Mouse (Mus musculus) hindbrain, embryonic 10.5 days (tissue): ENCODE results near the gene Gm17455. TPM values are rescaled to one million over a fixed set of nuclear protein-coding genes. Genes with fewer than 3 reads are reported as not detected.

Source experiments
- DNase-seq: peaks from one replicate; pipeline ENCODE4 v3.0.0-alpha.2; 2017; ENCODE audit warnings: low spot score
- H3K27ac ChIP-seq: fragments of 300-500 bp; sonication (generic); 2 replicates; pipeline ENCODE4 v1.5.1; 2016; ENCODE audit warnings: mild to moderate bottlenecking, moderate library complexity
- H3K27me3 ChIP-seq: fragments of 300-500 bp; sonication (generic); 2 replicates; pipeline ENCODE4 v1.6.1; 2016; ENCODE audit warnings: mild to moderate bottlenecking; ENCODE audit not compliant: poor library complexity, insufficient read depth, severe bottlenecking
- H3K36me3 ChIP-seq: fragments of 300-500 bp; sonication (generic); 2 replicates; pipeline ENCODE4 v1.6.1; 2016; ENCODE audit warnings: mild to moderate bottlenecking, moderate library complexity
- H3K4me1 ChIP-seq: fragments of 300-500 bp; sonication (generic); replicated peaks from 2 replicates; pipeline ENCODE4 v1.6.1; 2016; ENCODE audit warnings: mild to moderate bottlenecking
- H3K4me3 ChIP-seq: fragments of 300-500 bp; sonication (generic); 2 replicates; pipeline ENCODE4 v1.5.1; 2016; ENCODE audit warnings: mild to moderate bottlenecking, moderate library complexity
- H3K9me3 ChIP-seq: fragments of 300-500 bp; sonication (generic); 2 replicates; pipeline ENCODE4 v1.6.1; 2016; ENCODE audit warnings: mild to moderate bottlenecking, moderate library complexity
- WGBS: fragments of 180-500 bp; shearing (Covaris S2); methylation state at CpG from one replicate; pipeline ENCODE4 v1.1.7; 2016; 5-methylcytosine and 5-hydroxymethylcytosine counted together
- polyA plus RNA-seq: library from polyadenylated mRNA; unstranded; fragments of >200 nt; fragmentation: Nextera tagmentation; extraction: Ambion mirVana; gene quantifications from 2 replicates; pipeline ENCODE4 v1.2.1, GENCODE M21; 2016

The Gm17455 gene
- polyA plus RNA-seq, 1 experiment from 2014 or later: 10.1 TPM

DNA sequence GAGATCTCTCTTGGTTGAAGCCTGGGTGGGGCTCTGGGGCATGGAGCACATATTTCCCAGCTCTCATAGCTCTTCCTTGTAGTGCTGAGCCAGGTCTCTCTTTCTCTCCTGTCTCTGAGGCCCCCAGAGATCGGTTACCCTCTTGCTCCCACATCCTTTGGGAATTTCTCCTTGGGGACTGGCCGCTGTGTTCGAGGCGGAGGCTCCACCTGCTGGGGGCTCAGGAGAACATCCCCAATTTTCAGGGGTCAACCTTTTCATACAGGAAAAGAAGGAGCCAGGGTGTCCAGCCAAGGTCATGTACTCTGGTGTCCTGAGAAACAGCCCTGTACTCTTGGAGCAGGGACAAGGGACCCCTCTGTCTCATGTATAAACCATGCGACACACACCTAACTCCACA, 12.3 kb downstream of the Gm17455 start:
- peaks cover 9% of the 10 kb centered on the region for H3K4me1 ChIP-seq
- H3K4me3 ChIP-seq: no peak overlapping the region
- no peaks in the 10 kb centered on the region for H3K36me3 ChIP-seq
- no peak overlapping the region for H3K27ac ChIP-seq
- DNase-seq: no peak
- peaks cover 24% of the 10 kb centered on the region for H3K27me3 ChIP-seq
- WGBS: 32% methylated on average over 5 of the region's 5 CpGs
- no peaks in the 10 kb centered on the region for H3K9me3 ChIP-seq

DNA sequence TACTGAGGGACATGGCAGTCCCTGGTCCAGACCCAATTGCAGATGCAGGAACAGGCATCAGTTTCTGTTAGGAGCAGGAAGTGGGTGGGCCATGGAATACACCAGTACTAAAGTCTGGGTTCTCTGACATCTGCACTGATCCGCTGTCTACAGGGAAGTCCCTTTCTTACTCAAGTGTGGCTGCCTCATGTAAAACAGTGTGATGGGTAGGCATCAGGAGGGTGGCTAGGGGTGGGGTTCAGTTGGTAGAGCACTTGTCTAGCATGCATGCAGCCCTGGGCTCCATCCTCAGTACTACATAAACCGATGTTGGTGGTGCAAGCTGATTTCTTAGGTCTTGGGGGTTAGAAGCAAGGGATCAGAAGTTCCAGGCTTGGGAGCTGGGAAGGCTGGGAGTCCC, 14.2 kb downstream of the Gm17455 start:
- Histone ChIP-seq H3K27ac (no peak overlapping the region), H3K9me3 (no peaks in the 10 kb centered on the region), H3K36me3 (no peaks in the 10 kb centered on the region), H3K4me1 (peaks cover 9% of the 10 kb centered on the region), H3K27me3 (peaks cover 22% of the 10 kb centered on the region), H3K4me3 (no peak overlapping the region)
- 90% methylated on average over 2 of the region's 2 CpGs for WGBS
- DNase-seq: no peak

DNA sequence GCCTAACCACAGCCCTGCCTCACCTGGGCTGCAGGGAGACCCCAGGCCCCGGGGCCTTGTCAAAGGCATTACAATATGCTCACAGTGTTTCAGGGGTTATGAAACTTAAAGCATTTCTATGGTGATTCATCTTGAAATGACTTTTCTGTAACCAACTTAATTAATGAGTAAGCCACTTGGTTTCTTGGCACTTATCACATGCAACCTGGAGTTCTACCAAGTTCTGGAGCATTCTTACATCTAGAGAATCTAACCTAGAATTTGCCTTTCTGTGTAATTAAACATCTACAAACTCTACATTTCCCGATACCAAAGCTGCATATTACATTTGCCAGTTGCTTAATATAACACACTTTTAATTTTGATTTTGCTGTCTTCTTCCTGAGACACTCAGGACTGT, 17.5 kb downstream of the Gm17455 start:
- Histone ChIP-seq H3K4me3 (no peak overlapping the region), H3K27ac (no peak overlapping the region), H3K36me3 (no peaks in the 10 kb centered on the region), H3K4me1 (peaks cover 9% of the 10 kb centered on the region), H3K27me3 (0 out of 2 replicates have a peak, but pooled peaks cover 3% of the 10 kb centered on the region), H3K9me3 (no peaks in the 10 kb centered on the region)
- 90% methylated on average over 2 of the region's 2 CpGs for WGBS
- no peak for DNase-seq

DNA sequence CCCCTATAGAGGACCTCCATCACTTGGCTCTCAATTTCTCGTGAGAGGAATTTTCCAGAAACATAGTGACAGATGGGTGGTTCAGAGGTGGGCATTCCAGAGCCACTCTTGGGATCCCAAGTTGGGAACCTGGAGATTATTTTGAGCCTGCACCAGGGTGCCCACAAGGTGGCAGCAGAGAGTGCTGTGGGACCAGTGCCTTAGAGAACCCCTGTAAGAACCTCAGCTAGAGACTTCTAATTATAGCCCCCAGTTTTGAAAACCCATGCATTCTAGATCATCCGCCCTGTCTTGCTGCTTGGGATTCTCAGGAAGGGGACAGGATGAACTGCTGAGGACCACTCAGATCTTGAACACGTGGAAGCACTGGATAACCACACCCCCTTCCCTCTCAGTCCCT, 18.6 kb downstream of the Gm17455 start:
- 15% methylated on average over 3 of the region's 3 CpGs for WGBS
- H3K36me3 ChIP-seq: no peaks in the 10 kb centered on the region

GRCm38 (mm10) chr10:60419624-60420023, 20.1 kb downstream of the Gm17455 start:
- Histone ChIP-seq H3K36me3 (no peaks in the 10 kb centered on the region), H3K9me3 (no peaks in the 10 kb centered on the region), H3K27ac (no peak overlapping the region), H3K4me1 (peaks cover 9% of the 10 kb centered on the region), H3K27me3 (no peaks in the 10 kb centered on the region), H3K4me3 (no peak overlapping the region)
- WGBS: 36% methylated on average over 4 of the region's 4 CpGs
- DNase-seq: no peak

More for the DNA sequence above, 18.6 kb downstream of the Gm17455 start:
- no peaks in the 10 kb centered on the region for H3K9me3 ChIP-seq
- peak; percentile 71 for DNase-seq
- peaks cover 9% of the 10 kb centered on the region for H3K4me1 ChIP-seq
- no peak overlapping the region for H3K4me3 ChIP-seq
- H3K27ac ChIP-seq: no peak overlapping the region
- 0 out of 2 replicates have a peak, but pooled peaks cover 3% of the 10 kb centered on the region for H3K27me3 ChIP-seq

DNA sequence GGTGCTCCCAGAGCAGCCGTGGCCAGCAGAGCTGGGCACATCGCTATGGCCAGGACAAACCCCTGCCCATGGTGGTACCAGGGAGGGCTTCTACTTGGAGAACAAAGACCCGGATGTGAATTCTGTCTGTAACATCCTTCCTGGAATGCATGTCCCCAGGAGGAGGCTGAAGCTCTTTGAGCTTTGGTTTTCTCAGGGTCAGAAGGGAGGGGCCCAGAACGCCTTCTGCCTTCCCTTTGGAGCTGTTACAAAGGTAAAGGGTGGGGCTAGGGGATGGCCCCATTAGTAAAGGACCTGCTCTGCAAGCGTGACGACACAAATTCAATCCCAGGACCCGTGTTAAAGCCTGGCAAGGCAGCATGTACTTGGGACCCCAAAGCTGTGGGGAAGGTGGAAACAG, 23.2 kb downstream of the Gm17455 start:
- DNase-seq: no peak
- 62% methylated on average over 7 of the region's 7 CpGs for WGBS
- Histone ChIP-seq H3K9me3 (peaks cover 11% of the 10 kb centered on the region), H3K27me3 (no peaks in the 10 kb centered on the region), H3K4me3 (no peak overlapping the region), H3K27ac (no peak overlapping the region), H3K4me1 (no peaks in the 10 kb centered on the region; the same call in 1 of the 2 replicates), H3K36me3 (no peaks in the 10 kb centered on the region)

GRCm38 (mm10) chr10:60430001-60430400, 30.5 kb downstream of the Gm17455 start:
- Histone ChIP-seq H3K27me3 (peaks cover 11% of the 10 kb centered on the region), H3K27ac (no peak overlapping the region), H3K36me3 (no peaks in the 10 kb centered on the region), H3K4me3 (no peak overlapping the region), H3K4me1 (peaks cover 26% of the 10 kb centered on the region), H3K9me3 (peaks cover 10% of the 10 kb centered on the region)
- WGBS: 69% methylated on average over 10 of the region's 10 CpGs
- DNase-seq: no peak

- H3K27me3 ChIP-seq: peaks cover 11% of the 10 kb centered on the region
- WGBS: 33% methylated on average over 6 of the region's 6 CpGs
- H3K4me1 ChIP-seq: peaks cover 26% of the 10 kb centered on the region
- H3K36me3 ChIP-seq: no peaks in the 10 kb centered on the region
- no peak overlapping the region for H3K4me3 ChIP-seq
- H3K9me3 ChIP-seq: peaks cover 4% of the 10 kb centered on the region
- DNase-seq: no peak
- H3K27ac ChIP-seq: peak overlapping the region; percentile 12; the same call in 1 of the 2 replicates
Observed at GRCm38 (mm10) chr10:60430591-60430990, 31.1 kb downstream of the Gm17455 start.

DNA sequence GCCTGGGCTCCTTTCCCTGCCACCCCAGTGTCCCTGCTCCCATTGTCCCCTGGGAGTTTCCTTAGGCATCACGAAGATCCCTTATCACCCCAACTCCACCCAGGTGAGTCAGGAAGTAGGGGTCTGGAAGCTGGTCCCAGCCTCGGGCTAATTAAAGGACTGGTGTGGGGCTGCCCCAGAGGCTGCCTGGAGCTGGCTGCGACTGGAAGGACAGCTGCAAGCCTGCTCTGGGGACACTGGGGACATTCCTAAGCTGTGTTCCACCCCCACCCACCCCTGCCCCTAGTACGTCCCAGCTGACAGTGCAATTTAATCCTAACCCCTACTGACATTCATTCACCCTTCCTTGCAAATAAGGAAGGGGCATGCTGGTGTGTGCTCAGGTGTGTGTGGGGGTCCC, 33.2 kb downstream of the Gm17455 start:
- no peaks in the 10 kb centered on the region for H3K9me3 ChIP-seq
- DNase-seq: no peak
- no peaks in the 10 kb centered on the region for H3K36me3 ChIP-seq
- peaks cover 26% of the 10 kb centered on the region for H3K4me1 ChIP-seq
- no peak overlapping the region for H3K27ac ChIP-seq
- H3K27me3 ChIP-seq: peaks cover 11% of the 10 kb centered on the region
- H3K4me3 ChIP-seq: no peak overlapping the region
- WGBS: 31% methylated on average over 4 of the region's 4 CpGs

DNA sequence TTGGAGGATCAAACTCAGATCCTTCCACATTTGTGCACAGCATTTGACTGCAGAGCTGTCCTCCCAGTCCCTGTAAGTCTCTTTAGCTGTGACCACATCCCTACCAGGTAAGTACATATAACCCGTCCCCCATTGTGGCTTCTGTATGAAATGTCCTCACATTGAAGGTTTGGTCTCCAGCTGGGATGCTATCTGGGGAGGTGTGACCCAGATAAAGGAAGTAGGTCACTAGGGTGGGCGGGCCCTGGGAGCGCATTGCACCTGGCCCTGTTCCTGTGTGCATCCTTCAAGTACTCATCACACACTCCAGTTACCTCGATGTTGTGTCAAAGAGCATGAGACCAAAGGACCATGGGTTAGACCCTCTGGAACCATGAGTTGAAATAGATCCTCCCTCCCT, 42.8 kb downstream of the Gm17455 start:
- 87% methylated on average over 4 of the region's 4 CpGs for WGBS
- H3K4me1 ChIP-seq: peaks cover 4% of the 10 kb centered on the region; the same call in 1 of the 2 replicates
- no peak overlapping the region for H3K4me3 ChIP-seq
- H3K36me3 ChIP-seq: no peaks in the 10 kb centered on the region
- 0 out of 2 replicates have a peak, but pooled peaks cover 3% of the 10 kb centered on the region for H3K27me3 ChIP-seq
- no peak overlapping the region for H3K27ac ChIP-seq
- H3K9me3 ChIP-seq: 0 out of 2 replicates have a peak, but pooled peaks cover 6% of the 10 kb centered on the region
- DNase-seq: no peak

DNA sequence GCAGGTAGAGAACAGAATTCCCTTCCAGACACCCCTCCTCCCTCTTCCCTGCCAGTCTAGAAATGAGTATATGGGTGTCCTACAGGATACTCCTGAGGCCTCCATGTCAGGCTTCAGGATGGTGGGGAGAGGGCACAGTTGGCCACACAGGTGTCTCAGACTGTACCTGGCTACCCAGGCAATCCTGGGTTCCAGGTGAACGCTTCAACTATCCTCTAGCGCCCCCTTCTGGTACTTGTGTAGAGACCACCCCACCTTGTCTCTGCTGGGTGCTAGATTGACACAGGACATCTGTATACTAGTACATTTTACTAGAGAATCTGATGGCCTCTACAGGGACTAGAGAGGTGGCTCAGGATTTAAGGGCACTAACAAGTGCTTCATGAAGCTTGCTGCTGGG, 43.6 kb downstream of the Gm17455 start:
- no peak overlapping the region for H3K27ac ChIP-seq
- 0 out of 2 replicates have a peak, but pooled peaks cover 6% of the 10 kb centered on the region for H3K9me3 ChIP-seq
- H3K27me3 ChIP-seq: 0 out of 2 replicates have a peak, but pooled peaks cover 3% of the 10 kb centered on the region
- H3K36me3 ChIP-seq: no peaks in the 10 kb centered on the region
- 1% methylated on average over 2 of the region's 2 CpGs for WGBS
- no peak for DNase-seq
- H3K4me3 ChIP-seq: no peak overlapping the region
- H3K4me1 ChIP-seq: peaks cover 9% of the 10 kb centered on the region; the same call in 1 of the 2 replicates

DNA sequence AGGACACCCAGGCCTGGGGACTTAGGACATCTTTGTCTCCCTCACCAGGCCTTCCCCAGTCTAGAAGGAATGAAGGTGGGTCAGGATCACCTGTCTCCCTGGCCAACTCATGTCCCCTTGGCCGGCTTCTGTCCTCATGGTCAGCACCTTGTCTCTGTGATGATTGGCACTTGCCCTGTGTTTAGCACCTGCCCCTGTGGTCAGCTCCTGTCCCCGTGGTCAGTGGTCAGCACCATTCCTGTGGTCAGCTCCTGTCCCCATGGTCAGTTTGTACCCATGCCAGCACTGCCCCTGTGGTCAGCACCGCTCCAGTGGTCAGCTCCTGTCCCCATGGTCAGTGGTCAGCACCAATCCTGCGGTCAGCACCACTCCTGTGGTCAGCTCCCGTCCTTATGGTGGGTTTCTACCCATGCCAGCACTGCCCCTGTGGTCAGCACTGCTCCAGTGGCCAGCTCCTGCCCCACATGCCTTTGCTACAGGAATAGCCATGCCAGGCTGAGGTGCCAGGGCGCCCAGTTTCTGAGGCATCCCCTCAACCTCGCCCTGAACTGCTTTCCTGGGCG, 45.6 kb downstream of the Gm17455 start:
- Histone ChIP-seq H3K27me3 (0 out of 2 replicates have a peak, but pooled peaks cover 3% of the 10 kb centered on the region), H3K27ac (no peak overlapping the region), H3K4me3 (no peak overlapping the region), H3K36me3 (no peaks in the 10 kb centered on the region), H3K4me1 (peaks cover 9% of the 10 kb centered on the region; the same call in 1 of the 2 replicates), H3K9me3 (0 out of 2 replicates have a peak, but pooled peaks cover 6% of the 10 kb centered on the region)
- WGBS: 73% methylated on average over 8 of the region's 8 CpGs
- peak; percentile 83 for DNase-seq

- Histone ChIP-seq H3K27me3 (0 out of 2 replicates have a peak, but pooled peaks cover 3% of the 10 kb centered on the region), H3K4me3 (no peak overlapping the region), H3K36me3 (no peaks in the 10 kb centered on the region), H3K9me3 (0 out of 2 replicates have a peak, but pooled peaks cover 6% of the 10 kb centered on the region), H3K4me1 (peaks cover 9% of the 10 kb centered on the region; the same call in 1 of the 2 replicates), H3K27ac (no peak overlapping the region)
- DNase-seq: no peak
- 89% methylated on average over 12 of the region's 12 CpGs for WGBS
Observed at GRCm38 (mm10) chr10:60447186-60447585, 47.7 kb downstream of the Gm17455 start.
